Mouse (Mus musculus) CH12.LX (cell line): ENCODE results near the gene Samd14. TPM values are rescaled to one million over a fixed set of nuclear protein-coding genes. Genes with fewer than 3 reads are reported as not detected.

Source experiments
- DNase-seq: peaks from one replicate; pipeline ENCODE4 v3.0.0-alpha.2; 2013; ENCODE audit errors: extremely low read depth
- H3K27ac ChIP-seq: 2 replicates; pipeline ENCODE4 v1.5.1; 2012; ENCODE audit warnings: low read depth, mild to moderate bottlenecking, control low read depth, moderate library complexity; ENCODE audit not compliant: insufficient read depth
- H3K27me3 ChIP-seq: replicated peaks from 2 replicates; pipeline ENCODE3; 2012; ENCODE audit warnings: inconsistent platforms
- H3K36me3 ChIP-seq, 2 experiments: replicated peaks in 1 of 2; 2 replicates each; pipeline versions ENCODE3 to v1.6.1; 2012; ENCODE audit warnings: inconsistent platforms in 1 of 2, low read length in 1 of 2, mild to moderate bottlenecking in 1 of 2, mixed read lengths in 1 of 2, moderate library complexity in 1 of 2; ENCODE audit not compliant: control insufficient read depth in 1 of 2, insufficient read depth in 1 of 2
- H3K4me1 ChIP-seq, 2 experiments: 2 replicates each; pipeline ENCODE4 v1.6.1; 2012; ENCODE audit warnings: inconsistent platforms in 1 of 2, moderate library complexity in 1 of 2; ENCODE audit not compliant: insufficient read depth in 2 of 2, control insufficient read depth in 1 of 2
- H3K4me2 ChIP-seq: 2 replicates; pipeline ENCODE4 v1.6.1; 2012; ENCODE audit warnings: low read depth, mild to moderate bottlenecking, control low read depth; ENCODE audit not compliant: poor library complexity, insufficient read depth, severe bottlenecking
- H3K4me3 ChIP-seq, 3 experiments: fragments of 150-350 bp in 1 of 3; sonication (generic) in 1 of 3; replicated peaks in 1 of 3; 2 replicates each; pipeline versions ENCODE3 to v1.5.1; 2011 to 2012; ENCODE audit warnings: low read depth in 2 of 3, low read length in 2 of 3, mild to moderate bottlenecking in 2 of 3, moderate library complexity in 2 of 3, control low read depth in 1 of 3, improper control_type of control experiment in 1 of 3, inconsistent platforms in 1 of 3, mixed read lengths in 1 of 3; ENCODE audit not compliant: poor library complexity in 1 of 3
- H3K79me2 ChIP-seq: replicated peaks from 2 replicates; pipeline ENCODE4 v1.6.1; 2012; ENCODE audit warnings: mild to moderate bottlenecking, moderate library complexity; ENCODE audit not compliant: control insufficient read depth, poor library complexity, insufficient read depth, severe bottlenecking; ENCODE audit errors: extremely low read depth
- H3K9ac ChIP-seq: 2 replicates; pipeline ENCODE4 v1.6.1; 2012; ENCODE audit warnings: low read depth, mild to moderate bottlenecking, control low read depth, moderate library complexity; ENCODE audit not compliant: insufficient read depth
- H3K9me3 ChIP-seq: replicated peaks from 2 replicates; pipeline ENCODE3; 2012; ENCODE audit warnings: low read length, inconsistent platforms, mixed read lengths
- BHLHE40 ChIP-seq: IDR thresholded peaks from 2 replicates; pipeline ENCODE4 v1.6.1; 2011; ENCODE audit warnings: mild to moderate bottlenecking, low read depth, low read length, improper control_type of control experiment
- CHD1 ChIP-seq: IDR thresholded peaks from 2 replicates; pipeline ENCODE4 v1.6.1; 2012; ENCODE audit warnings: low read depth, low read length, improper control_type of control experiment, inconsistent platforms
- CHD2 ChIP-seq: IDR thresholded peaks from 2 replicates; pipeline ENCODE4 v1.6.1; 2011; ENCODE audit warnings: low read length, improper control_type of control experiment
- CTCF ChIP-seq, 2 experiments: IDR thresholded peaks in 1 of 2; conservative IDR thresholded peaks in 1 of 2; 2 replicates each; pipeline ENCODE4 v1.5.1; 2011 to 2012; ENCODE audit warnings: low read depth in 2 of 2, low read length in 2 of 2, improper control_type of control experiment in 1 of 2, inconsistent platforms in 1 of 2, mild to moderate bottlenecking in 1 of 2, moderate library complexity in 1 of 2
- ELF1 ChIP-seq: IDR thresholded peaks from 2 replicates; pipeline ENCODE4 v1.6.1; 2014; ENCODE audit warnings: low read depth, mild to moderate bottlenecking, inconsistent platforms, low read length, improper control_type of control experiment
- EP300 ChIP-seq: IDR thresholded peaks from 2 replicates; pipeline ENCODE4 v1.6.1; 2011; ENCODE audit warnings: low read length, improper control_type of control experiment
- ETS1 ChIP-seq: conservative IDR thresholded peaks from 2 replicates; pipeline ENCODE4 v1.6.1; 2012; ENCODE audit warnings: low read depth, mild to moderate bottlenecking, inconsistent platforms, low read length, improper control_type of control experiment, moderate library complexity
- GABPA ChIP-seq: IDR thresholded peaks from 2 replicates; pipeline ENCODE4 v1.6.1; 2012; ENCODE audit warnings: low read depth, low read length, improper control_type of control experiment, inconsistent platforms; ENCODE audit not compliant: insufficient replicate concordance
- HCFC1 ChIP-seq: IDR thresholded peaks from 2 replicates; pipeline ENCODE4 v1.6.1; 2012; ENCODE audit warnings: low read depth, mild to moderate bottlenecking, inconsistent platforms, low read length, improper control_type of control experiment
- IRF4 ChIP-seq: IDR thresholded peaks from 2 replicates; pipeline ENCODE4 v1.6.1; 2014; ENCODE audit warnings: low read depth, mild to moderate bottlenecking, inconsistent platforms, low read length, improper control_type of control experiment
- JUN ChIP-seq: IDR thresholded peaks from 2 replicates; pipeline ENCODE4 v1.6.1; 2011; ENCODE audit warnings: low read depth, mild to moderate bottlenecking, low read length, improper control_type of control experiment, moderate library complexity; ENCODE audit not compliant: insufficient read depth
- MAFK ChIP-seq: IDR thresholded peaks from 2 replicates; pipeline ENCODE4 v1.6.1; 2011; ENCODE audit warnings: low read length, improper control_type of control experiment; ENCODE audit not compliant: insufficient replicate concordance
- MAX ChIP-seq: IDR thresholded peaks from 2 replicates; pipeline ENCODE4 v1.6.1; 2011; ENCODE audit warnings: low read length, improper control_type of control experiment
- MAZ ChIP-seq: IDR thresholded peaks from 2 replicates; pipeline ENCODE4 v1.6.1; 2012; ENCODE audit warnings: low read depth, mild to moderate bottlenecking, inconsistent platforms, low read length, improper control_type of control experiment, moderate library complexity
- MEF2A ChIP-seq: IDR thresholded peaks from 2 replicates; pipeline ENCODE4 v1.6.1; 2014; ENCODE audit warnings: low read depth, mild to moderate bottlenecking, inconsistent platforms, low read length, improper control_type of control experiment, borderline replicate concordance
- MXI1 ChIP-seq: IDR thresholded peaks from 2 replicates; pipeline ENCODE4 v1.6.1; 2011; ENCODE audit warnings: mild to moderate bottlenecking, low read depth, low read length, improper control_type of control experiment
- MYC ChIP-seq: IDR thresholded peaks from 2 replicates; pipeline ENCODE4 v1.6.1; 2011; ENCODE audit warnings: low read depth, mild to moderate bottlenecking, improper control_type of control experiment, low read length
- NELFE ChIP-seq: IDR thresholded peaks from 2 replicates; pipeline ENCODE4 v1.6.1; 2011; ENCODE audit warnings: low read depth, low read length, improper control_type of control experiment
- POLR2A ChIP-seq: IDR thresholded peaks from 2 replicates; pipeline ENCODE4 v1.6.1; 2011; ENCODE audit warnings: low read depth, mild to moderate bottlenecking, improper control_type of control experiment, low read length
- POLR2AphosphoS2 ChIP-seq: IDR thresholded peaks from 2 replicates; pipeline ENCODE4 v1.6.1; 2011; ENCODE audit warnings: low read depth, low read length, improper control_type of control experiment
- RAD21 ChIP-seq: IDR thresholded peaks from 2 replicates; pipeline ENCODE4 v1.6.1; 2011; ENCODE audit warnings: low read depth, mild to moderate bottlenecking, low read length, improper control_type of control experiment, moderate library complexity
- RCOR1 ChIP-seq: conservative IDR thresholded peaks from 2 replicates; pipeline ENCODE4 v1.6.1; 2012; ENCODE audit warnings: low read depth, mild to moderate bottlenecking, inconsistent platforms, low read length, improper control_type of control experiment
- SMC3 ChIP-seq: IDR thresholded peaks from 2 replicates; pipeline ENCODE4 v1.6.1; 2011; ENCODE audit warnings: low read depth, low read length, improper control_type of control experiment
- TBP ChIP-seq: conservative IDR thresholded peaks from 2 replicates; pipeline ENCODE4 v1.6.1; 2011; ENCODE audit warnings: low read depth, low read length, improper control_type of control experiment
- TCF12 ChIP-seq: IDR thresholded peaks from 2 replicates; pipeline ENCODE4 v1.6.1; 2014; ENCODE audit warnings: low read depth, mild to moderate bottlenecking, inconsistent platforms, low read length, improper control_type of control experiment
- UBTF ChIP-seq: IDR thresholded peaks from 2 replicates; pipeline ENCODE4 v1.6.1; 2012; ENCODE audit warnings: low read depth, mild to moderate bottlenecking, inconsistent platforms, low read length, improper control_type of control experiment, moderate library complexity
- ZC3H11A ChIP-seq: IDR thresholded peaks from 2 replicates; pipeline ENCODE4 v1.6.1; 2012; ENCODE audit warnings: low read depth, mild to moderate bottlenecking, inconsistent platforms, low read length, improper control_type of control experiment
- ZMIZ1 ChIP-seq: IDR thresholded peaks from 2 replicates; pipeline ENCODE4 v1.6.1; 2012; ENCODE audit warnings: low read depth, mild to moderate bottlenecking, inconsistent platforms, low read length, improper control_type of control experiment
- dilution Hi-C: fragments of 300-500 bp; cut with MboI; formaldehyde crosslinking; loops from 2 replicates; pipeline ENCODE4 v1.14.3; 2020; ENCODE audit warnings: low sequenced_read_pairs; ENCODE audit not compliant: extremely low pct_unique_long_range_greater_than_20kb, extremely low pct_ligation_motif_present
- in situ Hi-C: fragments of 300-500 bp; cut with MboI; formaldehyde crosslinking; loops from 3 replicates; pipeline ENCODE4 v1.14.3; 2019; ENCODE audit warnings: low sequenced_read_pairs, low pct_ligation_motif_present, low pct_unique_long_range_greater_than_20kb, mixed read lengths
- polyA plus RNA-seq: library from polyadenylated mRNA; unstranded; fragments of >175 nt; gene quantifications from 2 replicates; pipeline ENCODE4 v1.2.1, GENCODE M21; 2012; ENCODE audit warnings: low read depth; ENCODE audit not compliant: insufficient read length
- total RNA-seq, 2 experiments: library from RNA; depleted of rRNA; stranded (reverse); fragments of 300-350 nt in 1 of 2; fragments of >200 nt in 1 of 2; gene quantifications; 2 replicates each; pipeline ENCODE4 v1.2.3; 2012 to 2014

The Samd14 gene
- total and polyA plus RNA-seq, 3 experiments, result 0.17 TPM; not detected in 2

GRCm38 (mm10) chr11:95044185-95044870, 34.6 kb downstream of the Samd14 start:
- Histone ChIP-seq H3K79me2 (no peaks in the 10 kb centered on the region), H3K27ac (no peak overlapping the region), H3K9me3 (no peaks in the 10 kb centered on the region), H3K4me2 (no peak overlapping the region), H3K27me3 (peaks cover 25% of the 10 kb centered on the region), H3K36me3 (peaks cover 30 to 48% of the 10 kb centered on the region in 2 experiments), H3K9ac (no peak overlapping the region), H3K4me1 (peaks cover 0 to 10% of the 10 kb centered on the region in 2 experiments; a peak in 2 of 4 replicates), H3K4me3 (no peak overlapping the region)
- dilution Hi-C loops, result no loop called here
- in situ Hi-C loops, result loop anchor here (5.0 to 10.0 kb wide), 2 partner anchors 63 to 190 kb away; no protein-coding TSS in a partner anchor
- TF ChIP-seq MXI1 (no peak), ZC3H11A (no peak), MYC (no peak), GABPA (no peak), TBP (no peak), CHD1 (no peak), UBTF (no peak), HCFC1 (no peak), ZMIZ1 (no peak), RCOR1 (no peak), MAX (no peak), CHD2 (no peak), CTCF (conservative IDR thresholded peaks at IDR 0.05 in 1 of 2, IDR thresholded peaks at IDR 0.05 in 1 of 2; ENCODE audit: low read depth in 2 of 2, low read length in 2 of 2) (no peak), EP300 (no peak), ELF1 (no peak), POLR2A (no peak), BHLHE40 (no peak), MEF2A (no peak), MAFK (no peak), JUN (no peak)
- DNase-seq, result no peak

GRCm38 (mm10) chr11:95046980-95047680, 37.5 kb downstream of the Samd14 start:
- Histone ChIP-seq H3K79me2 (no peaks in the 10 kb centered on the region), H3K27me3 (no peaks in the 10 kb centered on the region), H3K9me3 (no peaks in the 10 kb centered on the region), H3K4me3 (no peak overlapping the region), H3K36me3 (peaks cover 47 to 69% of the 10 kb centered on the region in 2 experiments), H3K4me1 (no peaks in the 10 kb centered on the region), H3K27ac (no peak overlapping the region), H3K4me2 (no peak overlapping the region), H3K9ac (no peak overlapping the region)
- in situ Hi-C loops (loop anchor here (10.0 kb wide), 1 partner anchor 188 kb away; no protein-coding TSS in a partner anchor), dilution Hi-C loops (no loop called here)
- peak; percentile 81 for DNase-seq
- peak; percentile 54; the same call in 1 of the 2 replicates for TF ChIP-seq TCF12
- TF ChIP-seq ZC3H11A, result peak; percentile 79
- TF ChIP-seq IRF4, result 0 out of 2 replicates have a peak, but pooled peaks have one; percentile 24
- peak; percentile 96 for TF ChIP-seq SMC3
- no peak for TF ChIP-seq UBTF
- peak; percentile 97 for TF ChIP-seq RAD21
- no peak for TF ChIP-seq ETS1
- no peak for TF ChIP-seq JUN
- no peak for TF ChIP-seq POLR2AphosphoS2
- peak; percentile 78; the same call in 1 of the 2 replicates for TF ChIP-seq MAZ
- no peak; the same call in 1 of the 2 replicates for TF ChIP-seq NELFE
- TF ChIP-seq CTCF (conservative IDR thresholded peaks at IDR 0.05 in 1 of 2, IDR thresholded peaks at IDR 0.05 in 1 of 2; ENCODE audit: low read depth in 2 of 2, low read length in 2 of 2), result peak; percentile 92 to 99
- TF ChIP-seq ELF1, result no peak
